Mouse (Mus musculus): Measurements from ENCODE around the gene Npff. TPM values are rescaled to one million over a fixed set of nuclear protein-coding genes. Genes with fewer than 3 reads are reported as not detected.

Npff gene
- total and polyA plus RNA-seq, 2 experiments from 2014 or later: 3.1 to 4.6 TPM

DNA sequence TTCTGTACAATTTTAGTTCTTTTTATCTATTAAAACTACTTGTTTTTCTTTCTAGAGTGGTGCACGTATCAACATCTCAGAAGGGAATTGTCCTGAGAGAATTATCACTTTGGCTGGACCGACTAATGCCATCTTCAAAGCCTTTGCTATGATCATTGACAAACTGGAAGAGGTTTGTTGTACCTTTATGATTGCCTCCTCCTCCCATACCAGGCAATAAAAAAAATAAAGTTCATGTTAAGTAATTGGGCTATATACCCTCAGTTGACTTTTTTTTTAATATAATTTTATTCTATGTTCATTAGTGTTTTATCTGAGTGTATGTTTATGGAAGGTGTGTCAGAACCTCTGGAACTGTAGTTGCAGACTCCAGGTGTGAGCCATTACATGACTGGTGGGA is 50.2 kb downstream of the Npff start:
- Histone ChIP-seq H3K4me3 (ENCODE audit: low read length) (no peak overlapping the region), H3K9ac (replicated peaks; ENCODE audit: low read length) (no peak overlapping the region), H3K4me2 (ENCODE audit: low read depth, low read length) (no peak overlapping the region), H3K4me1 (ENCODE audit: insufficient read depth, low read length) (peaks cover 6% of the 10 kb centered on the region; the same call in 1 of the 2 replicates), H3K27ac (no peak overlapping the region), H3K27me3 (ENCODE audit: insufficient read depth, low read length) (no peaks in the 10 kb centered on the region), H3K9me3 (ENCODE audit: low read length) (no peaks in the 10 kb centered on the region), H3K36me3 (ENCODE audit: insufficient read depth, low read length) (peaks cover 34% of the 10 kb centered on the region)
- ATAC-seq (no peak), DNase-seq (ENCODE audit: low spot score) (no peak)
- WGBS: 83% methylated on average over 2 of the region's 2 CpGs
- TF ChIP-seq CTCF (IDR thresholded peaks at IDR 0.05; ENCODE audit: low read depth): no peak

Other genes starting within 250 kb of the Npff start
- 50.7 and 52.3 TPM in 2 replicates for gene Mfsd5, start 245.5 kb downstream of the Npff start, total RNA-seq (2014; rRNA removed)
- 67.9 and 68.3 TPM in 2 replicates for gene Mfsd5, start 245.5 kb downstream of the Npff start, polyA plus RNA-seq (2015; fragmentation: Nextera tagmentation; extraction: Ambion mirVana)
- gene Espl1, start 228.7 kb downstream of the Npff start, total RNA-seq (2014; rRNA removed): 5.3 and 7.3 TPM in 2 replicates
- 2.3 and 3.8 TPM in 2 replicates for gene Espl1, start 228.7 kb downstream of the Npff start, polyA plus RNA-seq (2015; fragmentation: Nextera tagmentation; extraction: Ambion mirVana)
- 119 and 139 TPM in 2 replicates for gene Pfdn5, start 198.8 kb downstream of the Npff start, total RNA-seq (2014; rRNA removed)
- gene Pfdn5, start 198.8 kb downstream of the Npff start, polyA plus RNA-seq (2015; fragmentation: Nextera tagmentation; extraction: Ambion mirVana): 531 and 540 TPM in 2 replicates
- 56.5 and 58.0 TPM in 2 replicates for gene Myg1, start 193.2 kb downstream of the Npff start, total RNA-seq (2014; rRNA removed)
- gene Myg1, start 193.2 kb downstream of the Npff start, polyA plus RNA-seq (2015; fragmentation: Nextera tagmentation; extraction: Ambion mirVana): 78.8 and 79.8 TPM in 2 replicates
- 19.4 and 25.4 TPM in 2 replicates for gene Aaas, start 174.2 kb downstream of the Npff start, total RNA-seq (2014; rRNA removed)
- 31.4 and 36.4 TPM in 2 replicates for gene Aaas, start 174.2 kb downstream of the Npff start, polyA plus RNA-seq (2015; fragmentation: Nextera tagmentation; extraction: Ambion mirVana)
- 0.11 and 0.31 TPM in 2 replicates for gene Sp7, start 157.8 kb downstream of the Npff start, total RNA-seq (2014; rRNA removed)
- 0.38 and 0.40 TPM in 2 replicates for gene Sp7, start 157.8 kb downstream of the Npff start, polyA plus RNA-seq (2015; fragmentation: Nextera tagmentation; extraction: Ambion mirVana)
- 24.7 and 26.0 TPM in 2 replicates for gene Sp1, start 118.8 kb downstream of the Npff start, total RNA-seq (2014; rRNA removed)
- 3.0 and 3.5 TPM in 2 replicates for gene Sp1, start 118.8 kb downstream of the Npff start, polyA plus RNA-seq (2015; fragmentation: Nextera tagmentation; extraction: Ambion mirVana)
- gene Amhr2, start 79.6 kb downstream of the Npff start, total RNA-seq (2014; rRNA removed): 0.16 TPM in 1 of 2 replicates, not detected in the other
- 0.36 and 0.62 TPM in 2 replicates for gene Amhr2, start 79.6 kb downstream of the Npff start, polyA plus RNA-seq (2015; fragmentation: Nextera tagmentation; extraction: Ambion mirVana)
- 27.4 and 28.0 TPM in 2 replicates for gene Prr13, start 65.9 kb downstream of the Npff start, total RNA-seq (2014; rRNA removed)
- gene Prr13, start 65.9 kb downstream of the Npff start, polyA plus RNA-seq (2015; fragmentation: Nextera tagmentation; extraction: Ambion mirVana): 90.4 and 95.1 TPM in 2 replicates
- gene Pcbp2, start 54.4 kb downstream of the Npff start, total RNA-seq (2014; rRNA removed): 151 and 157 TPM in 2 replicates
- gene Pcbp2, start 54.4 kb downstream of the Npff start, polyA plus RNA-seq (2015; fragmentation: Nextera tagmentation; extraction: Ambion mirVana): 104 TPM in 2 replicates
- gene Gm10337, start 21.2 kb downstream of the Npff start, total RNA-seq (2014; rRNA removed): not detected in 2 replicates
- 2.7 and 7.3 TPM in 2 replicates for gene Gm10337, start 21.2 kb downstream of the Npff start, polyA plus RNA-seq (2015; fragmentation: Nextera tagmentation; extraction: Ambion mirVana)
- gene Map3k12, start 7.9 kb downstream of the Npff start, total RNA-seq (2014; rRNA removed): 68.2 and 86.1 TPM in 2 replicates
- 41.2 and 42.0 TPM in 2 replicates for gene Map3k12, start 7.9 kb downstream of the Npff start, polyA plus RNA-seq (2015; fragmentation: Nextera tagmentation; extraction: Ambion mirVana)
- 69.9 and 91.1 TPM in 2 replicates for gene Tarbp2, start 6.8 kb downstream of the Npff start, total RNA-seq (2014; rRNA removed)
- gene Tarbp2, start 6.8 kb downstream of the Npff start, polyA plus RNA-seq (2015; fragmentation: Nextera tagmentation; extraction: Ambion mirVana): 97.2 and 99.5 TPM in 2 replicates
- not detected in 2 replicates for gene Gm28047, start 100.1 kb upstream of the Npff start, total RNA-seq (2014; rRNA removed)
- gene Gm28047, start 100.1 kb upstream of the Npff start, polyA plus RNA-seq (2015; fragmentation: Nextera tagmentation; extraction: Ambion mirVana): 1.1 TPM in 1 of 2 replicates, not detected in the other
- gene Atf7, start 100.5 kb upstream of the Npff start, total RNA-seq (2014; rRNA removed): 8.6 and 15.0 TPM in 2 replicates
- gene Atf7, start 100.5 kb upstream of the Npff start, polyA plus RNA-seq (2015; fragmentation: Nextera tagmentation; extraction: Ambion mirVana): 12.5 and 13.5 TPM in 2 replicates
- 148 and 610 TPM in 2 replicates for gene Atp5g2, start 147.4 kb upstream of the Npff start, total RNA-seq (2014; rRNA removed)
- 60.5 and 66.5 TPM in 2 replicates for gene Atp5g2, start 147.4 kb upstream of the Npff start, polyA plus RNA-seq (2015; fragmentation: Nextera tagmentation; extraction: Ambion mirVana)
- gene Calcoco1, start 197.2 kb upstream of the Npff start, total RNA-seq (2014; rRNA removed): 26.6 and 32.4 TPM in 2 replicates
- gene Calcoco1, start 197.2 kb upstream of the Npff start, polyA plus RNA-seq (2015; fragmentation: Nextera tagmentation; extraction: Ambion mirVana): 29.8 and 30.3 TPM in 2 replicates